Mouse (Mus musculus): Measurements from ENCODE around the gene Thoc5.

Gene Thoc5

DNA sequence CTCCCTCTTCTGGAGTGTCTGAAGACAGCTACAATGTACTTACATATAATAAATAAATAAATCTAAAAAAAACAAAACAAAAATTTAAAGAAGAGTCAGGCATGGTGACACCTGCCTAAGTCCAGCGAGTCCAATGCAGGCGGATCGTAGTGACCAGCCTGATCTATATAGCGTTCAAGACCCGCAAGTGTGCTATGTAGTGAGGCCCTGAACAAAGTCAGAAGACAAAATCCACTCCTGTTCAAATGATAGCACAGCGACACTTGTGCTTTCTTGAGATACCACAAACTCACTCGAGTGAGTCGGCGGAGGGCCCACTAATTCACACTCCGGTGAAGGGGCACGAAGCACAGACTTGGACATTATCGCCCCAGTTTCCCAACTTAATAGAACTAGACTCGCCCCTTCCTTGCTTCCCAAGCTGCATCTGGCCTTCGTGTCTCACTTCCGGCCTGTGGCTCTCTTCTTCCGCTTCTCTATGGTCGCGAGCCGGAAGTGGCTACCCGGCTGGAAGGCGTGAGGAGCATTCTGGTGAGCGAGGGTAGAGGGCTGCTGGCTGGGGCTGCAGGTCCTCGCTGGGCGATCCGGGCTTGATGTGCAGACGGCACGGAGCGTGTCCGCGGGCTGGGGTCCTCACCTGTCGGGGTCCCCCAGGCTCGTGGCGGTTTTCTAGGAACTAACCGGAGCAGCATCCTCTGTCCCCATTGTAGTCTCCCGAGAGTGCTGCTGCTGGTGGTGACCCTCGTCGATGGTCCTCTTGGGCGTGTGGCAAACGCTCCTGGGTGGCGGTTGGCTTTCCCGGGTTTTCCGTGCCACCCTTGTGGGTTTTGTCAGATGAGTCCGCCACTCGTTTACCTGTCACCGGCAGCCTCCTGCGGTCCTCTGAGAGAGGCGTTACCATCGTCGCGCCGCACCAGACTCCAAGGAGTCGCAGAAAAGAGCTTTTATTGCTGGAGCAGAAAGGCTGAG, at the start of gene Thoc5:
Thoc5 (plus strand) TSS at position 473 of the 969 bp plus-strand sequence.
- CTCF ChIA-PET: interaction anchor here (0.6 to 4.4 kb wide), 16 partner anchors 7 to 1126 kb away, joined by 3 to 27 read pairs (median 4); no protein-coding TSS in a partner anchor
- POLR2A ChIA-PET: interaction anchor here in 3 of 4 experiments (0.6 to 4.0 kb wide), 24 partner anchors 10 to 205 kb away, joined by 3 to 18 read pairs (median 3); partner anchors contain the start of genes Nipsnap1 (in 2 of the 3), Ewsr1 (in 1 of the 3), Gas2l1 (in 1 of the 3) and Rhbdd3 (in 1 of the 3)

DNA sequence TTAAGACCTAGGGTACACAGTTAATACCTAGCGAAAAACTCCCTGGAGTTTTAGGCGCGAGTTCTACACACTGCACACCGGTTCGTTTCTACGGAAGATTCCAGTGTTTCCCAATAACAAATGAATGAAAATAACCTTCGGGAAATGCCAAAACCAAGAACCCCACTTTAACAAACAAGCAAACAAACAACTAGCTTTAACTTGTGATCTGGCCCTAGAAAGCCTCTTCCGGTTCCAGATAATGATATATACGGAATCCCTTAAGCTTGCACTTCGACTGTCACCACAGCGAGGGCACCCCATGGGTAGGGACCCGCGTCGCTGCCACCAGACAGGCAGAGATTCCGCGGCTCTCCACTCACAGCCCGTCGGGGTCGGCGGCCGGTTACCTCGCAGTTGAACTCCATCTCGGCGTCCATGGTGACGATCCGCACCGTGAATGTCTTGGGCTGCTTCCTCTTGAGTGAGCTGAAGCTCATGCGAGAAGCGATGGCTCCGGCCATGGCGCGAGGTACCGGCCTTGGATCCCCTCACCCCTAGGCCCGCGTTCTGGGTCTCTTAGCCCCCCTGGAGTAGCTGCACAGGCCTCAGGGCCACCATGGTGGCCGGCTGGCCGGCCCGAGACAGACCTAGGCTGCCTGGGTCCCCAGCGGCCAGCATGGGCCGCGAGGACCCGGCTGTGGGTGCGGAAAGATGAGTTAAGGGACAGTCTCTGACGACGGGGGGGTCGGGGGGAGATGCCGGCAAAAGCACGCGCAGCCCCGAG, 46.5 kb upstream of the Thoc5 start:
- ChIA-PET CTCF (interaction anchor here (0.7 to 4.1 kb wide), 21 partner anchors 10 to 578 kb away, joined by 3 to 21 read pairs (median 5); partner anchors contain the start of gene Nipsnap1 (in 1 of the 4)), POLR2A (interaction anchor here (0.5 to 7.8 kb wide), 55 partner anchors 9 to 914 kb away, joined by 3 to 162 read pairs (median 4); partner anchors contain the start of genes Nipsnap1 (in 2 of the 4), Ascc2 (in 1 of the 4), Nefh (in 1 of the 4) and Sec14l2 (in 1 of the 4))

DNA sequence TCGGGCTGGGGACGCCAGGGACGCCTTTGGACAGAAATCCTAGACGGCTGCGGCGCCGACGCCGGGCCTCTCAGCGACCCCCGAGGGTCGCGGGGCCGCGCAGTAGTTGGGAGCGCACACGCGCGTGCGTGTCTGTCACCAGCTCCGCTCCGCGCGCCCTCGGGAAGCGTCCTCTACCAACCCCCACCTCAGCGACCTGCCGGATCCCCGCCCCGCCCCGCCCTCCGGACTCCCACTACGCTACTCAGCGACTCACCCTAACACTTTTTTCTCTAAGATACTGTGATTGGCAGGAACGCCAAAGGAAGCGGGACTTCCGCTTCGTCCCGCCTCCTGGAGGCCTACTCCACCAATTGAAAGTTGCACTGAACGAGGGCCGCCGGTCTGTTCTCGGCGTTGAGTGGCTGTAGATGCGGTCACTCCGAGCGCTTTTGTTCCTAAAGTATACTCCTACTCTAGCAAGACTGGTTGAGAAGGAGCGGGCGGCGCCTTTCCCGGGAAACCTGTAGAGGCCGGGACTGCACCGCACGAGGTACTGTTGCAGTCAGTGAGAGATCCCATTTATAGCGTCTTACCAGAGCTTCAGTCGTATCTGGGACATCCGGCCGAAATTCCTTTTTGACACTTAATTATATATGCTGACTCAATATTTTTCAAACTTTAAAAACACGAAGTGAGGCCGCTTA, 45.7 kb upstream of the Thoc5 start, which contains the start of gene Nf2:
Nf2 (minus strand) TSS at position 279 of the 686 bp plus-strand sequence.
- CTCF ChIA-PET: interaction anchor here (0.6 to 4.1 kb wide), 22 partner anchors 10 to 891 kb away, joined by 3 to 21 read pairs (median 4); partner anchors contain the start of gene Nipsnap1 (in 1 of the 4)
- POLR2A ChIA-PET: interaction anchor here (0.5 to 7.8 kb wide), 49 partner anchors 9 to 726 kb away, joined by 3 to 162 read pairs (median 4); partner anchors contain the start of genes Nipsnap1 (in 3 of the 4), Ascc2 (in 1 of the 4), Nefh (in 1 of the 4) and Sec14l2 (in 1 of the 4)

DNA sequence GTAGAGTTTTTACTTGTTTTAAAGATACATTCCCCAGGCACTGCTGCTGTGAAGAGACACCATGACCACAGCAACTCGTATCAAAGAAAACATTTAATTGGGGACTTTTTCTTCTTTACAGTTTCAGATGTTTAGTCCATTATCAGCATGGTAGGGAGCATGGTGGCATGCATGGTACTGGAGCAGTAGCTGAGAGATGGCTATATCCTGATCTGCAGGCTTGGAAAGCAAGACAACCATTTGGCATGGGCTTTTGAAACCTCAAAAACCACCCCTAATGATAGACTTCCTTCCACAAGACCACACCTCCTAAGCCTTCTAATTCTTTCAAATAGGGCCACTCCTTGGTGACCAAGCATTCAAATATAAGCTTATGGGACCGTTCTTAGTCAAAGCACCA, 44.7 kb upstream of the Thoc5 start:
- ChIA-PET CTCF (interaction anchor here in 2 of 4 experiments (0.7 to 3.3 kb wide), 2 partner anchors 12 to 16 kb away, joined by 3 to 15 read pairs; no protein-coding TSS in a partner anchor), POLR2A (interaction anchor here in 3 of 4 experiments (0.7 to 7.8 kb wide), 18 partner anchors 8 to 610 kb away, joined by 3 to 162 read pairs (median 4); partner anchors contain the start of genes Nipsnap1 (in 2 of the 3) and Thoc5 (in 1 of the 3))

DNA sequence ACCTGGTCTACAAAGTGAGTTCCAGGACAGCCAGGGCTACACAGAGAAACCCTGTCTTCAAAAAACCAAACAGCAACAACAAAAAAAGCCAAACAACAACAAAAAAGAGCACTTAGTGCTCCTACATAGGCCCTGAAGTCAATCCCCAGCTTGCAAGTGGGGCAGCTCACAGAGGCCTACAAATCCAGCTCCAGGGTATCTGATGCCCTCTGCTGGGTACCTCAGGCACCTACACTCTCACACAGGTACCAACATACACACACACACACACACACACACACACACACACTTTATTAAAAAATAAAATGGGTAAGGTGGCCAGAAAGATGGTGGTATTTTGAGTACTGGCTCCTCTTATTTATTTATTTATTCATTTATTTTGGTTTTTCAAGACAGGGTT, 42.1 kb upstream of the Thoc5 start:
- ChIA-PET POLR2A (interaction anchor here in 3 of 4 experiments (0.6 to 7.8 kb wide), 10 partner anchors 9 to 305 kb away, joined by 3 to 162 read pairs (median 4); partner anchors contain the start of gene Nipsnap1 (in 1 of the 3)), CTCF (interaction anchor here in 3 of 4 experiments (0.6 to 1.6 kb wide), 8 partner anchors 9 to 1502 kb away, joined by 3 to 7 read pairs (median 5); partner anchors contain the start of gene Nipsnap1 (in 1 of the 3))

DNA sequence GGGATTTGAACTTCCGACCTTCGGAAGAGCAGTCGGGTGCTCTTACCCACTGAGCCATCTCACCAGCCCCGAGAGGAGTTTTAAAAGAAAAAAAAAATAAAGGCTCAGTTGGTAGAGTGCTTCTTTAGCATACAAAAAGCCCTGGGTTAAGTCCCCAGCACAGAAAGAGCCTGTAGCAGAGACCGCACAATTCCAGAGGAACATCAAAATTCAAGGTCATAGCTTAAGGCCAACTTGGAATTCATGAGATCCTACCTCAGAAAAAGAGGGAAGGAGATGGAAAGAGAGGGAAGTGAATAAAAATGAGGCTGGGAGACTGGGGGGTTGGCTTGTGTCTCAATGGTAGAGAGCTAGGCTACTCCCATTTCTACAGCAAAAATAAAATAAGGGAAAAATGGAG, 40.9 kb upstream of the Thoc5 start:
- CTCF ChIA-PET: interaction anchor here (0.5 to 1.5 kb wide), 8 partner anchors 10 to 624 kb away, joined by 3 to 10 read pairs (median 3); no protein-coding TSS in a partner anchor
- POLR2A ChIA-PET: interaction anchor here in 2 of 4 experiments (0.6 to 1.9 kb wide), 10 partner anchors 11 to 552 kb away, joined by 3 to 5 read pairs (median 4); partner anchors contain the start of gene Nipsnap1 (in 2 of the 2)

DNA sequence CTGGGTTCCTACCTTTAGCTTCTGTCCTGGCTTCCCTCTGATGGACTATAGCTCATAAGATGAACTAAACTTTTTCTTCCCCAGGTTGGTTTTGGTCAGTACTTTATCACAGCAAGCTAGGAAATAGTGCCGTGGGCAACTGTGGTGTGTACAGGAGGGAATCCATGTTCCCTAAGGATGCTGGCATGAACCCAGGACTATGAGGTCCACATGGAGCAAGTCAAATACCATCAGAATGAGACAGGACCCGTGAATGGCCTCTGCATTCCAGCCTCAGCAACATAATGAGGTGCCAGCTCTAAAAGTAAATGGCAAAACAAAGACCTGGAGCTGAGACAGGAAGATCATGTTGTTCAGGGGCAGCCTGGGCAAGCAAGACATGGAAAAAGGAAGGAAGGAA, 36.7 kb upstream of the Thoc5 start:
- ChIA-PET CTCF (interaction anchor here in 1 of 4 experiments (0.9 to 2.2 kb wide), 5 partner anchors 9 to 22 kb away, joined by 3 to 8 read pairs (median 4); no protein-coding TSS in a partner anchor), POLR2A (interaction anchor here in 3 of 4 experiments (0.5 to 14.3 kb wide), 9 partner anchors 9 to 1051 kb away, joined by 3 to 162 read pairs (median 4); partner anchors contain the start of genes Nf2 (in 2 of the 3) and Nipsnap1 (in 2 of the 3))

DNA sequence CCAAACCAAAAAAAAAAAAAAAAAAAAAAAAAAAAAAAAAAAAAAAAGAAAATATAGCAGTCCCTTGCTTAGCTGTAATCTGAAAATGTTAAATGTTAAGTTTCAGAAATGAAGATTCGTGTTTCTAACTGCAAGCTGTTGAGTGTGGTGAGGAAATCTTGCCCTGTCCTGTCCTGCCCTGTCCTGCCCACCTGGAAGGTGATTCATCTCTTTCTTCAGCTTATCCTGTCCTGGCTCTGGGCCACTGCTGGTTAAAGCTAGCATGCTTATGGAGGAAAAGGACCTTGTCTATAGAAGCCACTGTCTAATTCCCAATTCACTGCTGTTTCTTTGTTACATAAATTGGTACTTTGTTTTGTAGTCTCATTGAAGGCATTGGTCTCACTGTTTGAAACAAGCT, 34.1 kb upstream of the Thoc5 start:
- ChIA-PET CTCF (interaction anchor here in 3 of 4 experiments (0.5 to 4.1 kb wide), 11 partner anchors 9 to 1348 kb away, joined by 3 to 19 read pairs (median 7); partner anchors contain the start of genes Nipsnap1 (in 2 of the 3) and Nf2 (in 1 of the 3)), POLR2A (interaction anchor here (0.6 to 14.3 kb wide), 21 partner anchors 9 to 394 kb away, joined by 3 to 162 read pairs (median 4); partner anchors contain the start of genes Nf2 (in 3 of the 4), Nipsnap1 (in 2 of the 4) and Ascc2 (in 1 of the 4))

DNA sequence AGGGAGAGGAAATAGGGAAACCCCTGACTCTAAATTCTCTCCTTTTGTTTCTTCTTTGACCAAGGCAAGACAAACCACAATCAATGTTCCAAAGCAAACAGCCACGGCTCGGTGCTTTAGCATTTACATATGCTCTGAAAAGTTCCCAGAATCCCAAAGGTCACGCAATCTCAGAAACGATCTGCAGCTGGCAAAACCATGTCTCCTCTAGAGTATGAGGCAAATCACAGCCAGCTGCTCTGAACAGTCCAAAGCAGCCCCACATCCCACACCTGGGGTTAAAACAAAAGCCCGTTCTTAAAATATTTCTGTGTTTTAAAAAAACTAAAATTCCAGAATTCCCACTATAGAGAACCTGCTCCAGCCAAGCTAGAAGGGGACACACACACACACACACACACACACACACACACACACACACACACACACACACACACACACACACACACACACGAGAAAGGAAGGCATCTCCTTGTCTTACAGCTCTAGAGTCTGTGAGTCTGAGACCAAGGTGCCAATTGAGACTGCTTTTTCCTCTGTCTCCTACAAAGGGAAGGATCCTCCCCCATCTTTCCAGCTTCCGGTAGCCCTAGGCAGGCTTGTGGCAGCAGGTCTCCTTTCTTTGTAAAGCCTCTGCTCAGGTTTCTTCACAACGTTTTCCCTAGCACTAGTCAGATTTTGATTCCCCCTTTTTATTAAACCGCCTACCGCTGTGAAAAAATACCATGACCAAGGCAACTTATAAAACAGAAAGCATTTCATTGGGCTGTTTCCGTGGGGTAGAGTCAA, 33.1 kb upstream of the Thoc5 start:
- ChIA-PET CTCF (interaction anchor here (0.6 to 4.1 kb wide), 18 partner anchors 10 to 1053 kb away, joined by 3 to 19 read pairs (median 5); partner anchors contain the start of genes Nf2 (in 2 of the 4) and Nipsnap1 (in 1 of the 4)), POLR2A (interaction anchor here (0.6 to 14.3 kb wide), 37 partner anchors 8 to 803 kb away, joined by 3 to 162 read pairs (median 4); partner anchors contain the start of genes Nipsnap1 (in 3 of the 4), Nf2 (in 2 of the 4), Ascc2 (in 1 of the 4) and Ewsr1 (in 1 of the 4))

DNA sequence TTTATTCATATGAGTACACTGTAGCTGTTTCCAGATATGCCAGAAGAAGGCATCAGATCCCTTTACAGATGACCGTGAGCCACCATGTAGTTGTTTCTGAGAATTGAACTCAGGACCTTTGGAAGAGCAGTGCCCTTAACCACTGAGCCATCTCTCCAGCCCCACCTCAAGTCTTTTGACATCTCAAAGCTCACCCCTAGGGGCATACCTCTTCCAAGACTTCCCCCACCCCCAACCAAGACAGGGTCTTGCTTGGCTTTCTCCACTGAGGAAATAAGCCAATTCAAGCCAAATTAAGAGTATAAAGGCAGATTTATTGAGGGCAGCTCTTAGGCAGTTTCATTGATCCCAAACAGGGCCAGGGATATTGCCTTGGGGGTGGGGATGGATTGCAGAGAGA, 32.4 kb upstream of the Thoc5 start:
- ChIA-PET CTCF (interaction anchor here (0.5 to 4.1 kb wide), 21 partner anchors 10 to 1052 kb away, joined by 3 to 19 read pairs (median 5); partner anchors contain the start of genes Nf2 (in 2 of the 4) and Nipsnap1 (in 2 of the 4)), POLR2A (interaction anchor here in 3 of 4 experiments (0.6 to 14.3 kb wide), 27 partner anchors 9 to 803 kb away, joined by 3 to 162 read pairs (median 4); partner anchors contain the start of genes Nf2 (in 2 of the 3), Nipsnap1 (in 2 of the 3), Ewsr1 (in 1 of the 3) and Rhbdd3 (in 1 of the 3))

DNA sequence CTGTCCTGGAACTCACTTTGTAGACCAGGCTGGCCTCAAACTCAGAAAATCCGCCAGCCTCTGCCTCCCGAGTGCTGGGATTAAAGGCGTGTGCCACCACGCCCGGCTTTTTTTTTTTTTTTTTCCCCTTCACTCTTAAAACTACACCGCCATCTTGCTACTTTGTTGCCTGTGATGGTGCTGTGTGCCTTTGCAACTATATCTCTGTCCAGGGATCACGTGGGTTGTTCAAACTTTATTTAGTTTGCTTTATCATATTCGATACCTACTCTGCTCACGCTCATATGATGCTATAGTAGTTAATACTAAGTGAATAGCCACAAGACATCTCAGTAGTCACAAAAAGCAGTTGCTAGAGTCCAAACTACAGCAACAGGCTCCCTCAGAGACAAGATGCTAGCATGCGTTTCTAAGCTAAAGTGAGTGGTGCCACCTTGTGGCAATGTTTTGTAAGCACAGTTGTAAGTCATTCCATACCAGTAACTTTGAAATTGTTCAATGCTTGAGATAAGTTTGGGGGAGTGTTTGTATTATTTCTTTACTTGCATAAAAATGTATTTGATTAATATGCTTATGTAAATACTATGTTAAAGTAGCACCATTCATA, 29.4 kb upstream of the Thoc5 start:
- ChIA-PET POLR2A (interaction anchor here in 3 of 4 experiments (0.5 to 14.3 kb wide), 29 partner anchors 9 to 679 kb away, joined by 3 to 162 read pairs (median 4); partner anchors contain the start of genes Nf2 (in 2 of the 3), Nipsnap1 (in 2 of the 3) and Tbc1d10a (in 1 of the 3)), CTCF (interaction anchor here (0.6 to 3.7 kb wide), 34 partner anchors 8 to 607 kb away, joined by 3 to 45 read pairs (median 4); partner anchors contain the start of genes Nf2 (in 2 of the 4), Nipsnap1 (in 1 of the 4) and Thoc5 (in 1 of the 4))

DNA sequence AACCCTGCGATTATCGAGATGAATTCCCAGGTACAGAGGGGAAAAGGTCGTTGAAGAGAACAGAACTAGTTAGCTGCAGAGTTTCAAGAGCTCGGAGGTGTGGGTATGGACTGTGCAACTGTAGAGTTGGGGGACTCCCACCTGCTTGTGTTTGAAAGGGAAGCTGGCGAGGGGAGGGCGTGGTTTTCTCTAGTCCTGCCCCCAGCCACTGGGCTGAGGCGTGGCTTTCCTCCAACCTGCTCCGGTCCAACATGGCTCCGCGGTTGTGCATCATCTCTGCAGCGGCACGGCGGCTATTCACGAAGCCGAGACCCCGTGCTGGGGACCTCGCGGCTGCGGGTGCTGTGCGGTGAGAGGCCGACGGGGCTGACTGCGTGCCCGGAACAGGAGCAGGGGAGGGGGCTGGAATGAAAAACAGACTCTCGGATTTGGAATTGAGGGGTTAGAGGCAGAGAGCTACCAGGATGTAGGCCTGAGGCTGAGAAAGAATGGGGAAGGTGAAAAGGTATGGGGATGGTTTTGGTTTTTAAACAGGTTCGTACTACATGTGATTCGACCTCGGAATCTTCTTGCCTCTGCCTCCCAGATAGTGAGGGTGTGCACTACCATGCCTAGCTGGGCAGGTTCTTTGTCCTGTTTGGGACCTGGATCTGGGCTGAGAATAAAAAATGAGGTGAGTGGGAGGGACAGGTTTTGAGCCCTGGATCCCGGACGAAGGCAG, 21.2 kb upstream of the Thoc5 start, which contains the start of gene Nipsnap1:
Nipsnap1 (plus strand) TSS at position 197 of the 721 bp plus-strand sequence.
- CTCF ChIA-PET: interaction anchor here (0.5 to 3.7 kb wide), 27 partner anchors 8 to 626 kb away, joined by 3 to 51 read pairs (median 4); partner anchors contain the start of gene Nf2 (in 1 of the 4)
- POLR2A ChIA-PET: interaction anchor here (0.6 to 3.4 kb wide), 46 partner anchors 8 to 687 kb away, joined by 3 to 36 read pairs (median 4); partner anchors contain the start of genes Nf2 (in 2 of the 4), Thoc5 (in 2 of the 4), Ascc2 (in 1 of the 4) and Nefh (in 1 of the 4)

DNA sequence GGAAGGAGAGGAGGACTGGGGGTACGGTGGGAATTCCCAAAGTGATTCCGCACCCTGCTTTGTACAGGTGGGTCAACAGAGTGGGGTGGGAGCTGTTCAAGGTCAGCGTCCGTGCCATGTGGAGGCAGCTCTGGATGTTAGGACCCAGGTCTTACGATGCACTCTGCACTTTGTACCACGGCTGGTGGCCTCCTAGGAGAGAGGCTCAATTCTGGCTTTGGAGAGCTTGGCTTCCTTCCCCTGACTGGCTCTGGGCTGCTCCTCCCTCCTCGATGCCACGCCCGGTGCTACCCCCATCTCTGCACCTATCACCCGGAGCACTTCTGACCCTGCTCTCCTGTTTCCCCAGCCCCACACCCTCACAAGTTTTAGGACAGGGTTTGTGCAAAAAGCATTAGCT, 20.6 kb upstream of the Thoc5 start:
- ChIA-PET POLR2A (interaction anchor here (0.7 to 3.4 kb wide), 38 partner anchors 8 to 604 kb away, joined by 3 to 36 read pairs (median 5); partner anchors contain the start of genes Nf2 (in 2 of the 4), Thoc5 (in 2 of the 4) and Ascc2 (in 1 of the 4)), CTCF (interaction anchor here (0.5 to 3.7 kb wide), 21 partner anchors 8 to 626 kb away, joined by 3 to 51 read pairs (median 4); no protein-coding TSS in a partner anchor)
